Mouse (Mus musculus): ENCODE measurements at regions not wholly inside any gene's neighbourhood (a gene's known extent, or its start where the extent isn't known, plus 50 kb on each side); places are given as distances from the start of the nearest gene placed in this dataset.
A peak's percentile ranks its signal among the peaks of the same experiment; 100 is the strongest.
"Not testable (repeated sequence)": the region's sequence is repeated elsewhere in the genome, so short reads cannot be mapped to it uniquely, and the experiment has no call there.

DNA sequence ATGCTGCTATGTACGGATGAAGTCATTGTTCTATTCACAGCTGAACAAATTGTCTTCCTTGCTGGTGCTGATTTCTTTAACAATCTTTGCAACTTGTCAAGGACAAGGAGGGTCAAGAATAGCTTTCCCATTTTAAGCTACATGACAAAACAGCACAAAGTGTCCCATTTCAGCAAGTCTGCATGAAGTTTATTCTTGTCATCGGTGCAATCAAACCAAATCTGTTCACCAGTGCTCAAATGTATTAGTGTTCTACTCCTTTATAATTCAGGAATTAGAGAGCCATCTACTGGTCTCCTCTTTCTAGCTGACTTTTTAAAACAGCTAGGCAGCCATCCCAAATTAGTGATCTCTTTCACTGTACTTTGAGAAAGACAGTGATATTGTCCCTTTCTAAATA lies 1040.8 kb downstream of the Galc start:
- Histone ChIP-seq H3K9me3 (no peaks in the 10 kb centered on the region), H3K4me1 (no peaks in the 10 kb centered on the region), H3K4me3 (replicated peaks) (no peak overlapping the region), H3K36me3 (replicated peaks) (no peaks in the 10 kb centered on the region), H3K27me3 (no peaks in the 10 kb centered on the region), H3K9ac (no peak overlapping the region), H3K4me2 (no peak overlapping the region), H3K27ac (no peak overlapping the region)
- WGBS = 85% methylated on average over 2 of the region's 2 CpGs
- no peak for ATAC-seq (ENCODE audit: low FRiP score)

DNA sequence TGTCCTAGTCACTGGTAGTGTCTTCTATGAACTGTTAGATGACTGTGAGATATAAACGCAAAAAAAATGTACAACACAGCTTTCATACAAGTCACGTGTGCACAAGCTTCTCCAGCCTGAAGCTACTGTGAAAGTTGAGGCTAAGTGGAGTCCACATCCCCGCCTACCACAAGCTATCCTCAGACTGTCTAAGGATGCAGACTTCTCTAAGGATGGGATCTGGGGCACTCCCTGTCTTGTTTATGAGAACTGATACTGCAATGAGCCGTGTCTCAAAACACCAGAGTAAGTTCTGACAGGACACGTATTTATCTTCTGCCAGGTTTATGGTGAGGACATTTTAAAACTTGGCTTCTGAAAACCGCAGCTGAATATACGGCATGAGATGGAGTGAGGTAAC lies 1041.7 kb downstream of the Galc start:
- H3K9me3 ChIP-seq = no peaks in the 10 kb centered on the region
- H3K27ac ChIP-seq = no peak overlapping the region
- ATAC-seq (ENCODE audit: low FRiP score) = no peak
- H3K4me3 ChIP-seq (replicated peaks) = no peak overlapping the region
- WGBS = 89% methylated on average over 7 of the region's 7 CpGs
- no peak overlapping the region for H3K4me2 ChIP-seq
- H3K36me3 ChIP-seq (replicated peaks) = no peaks in the 10 kb centered on the region
- no peak overlapping the region for H3K9ac ChIP-seq
- H3K4me1 ChIP-seq = no peaks in the 10 kb centered on the region
- H3K27me3 ChIP-seq = no peaks in the 10 kb centered on the region

DNA sequence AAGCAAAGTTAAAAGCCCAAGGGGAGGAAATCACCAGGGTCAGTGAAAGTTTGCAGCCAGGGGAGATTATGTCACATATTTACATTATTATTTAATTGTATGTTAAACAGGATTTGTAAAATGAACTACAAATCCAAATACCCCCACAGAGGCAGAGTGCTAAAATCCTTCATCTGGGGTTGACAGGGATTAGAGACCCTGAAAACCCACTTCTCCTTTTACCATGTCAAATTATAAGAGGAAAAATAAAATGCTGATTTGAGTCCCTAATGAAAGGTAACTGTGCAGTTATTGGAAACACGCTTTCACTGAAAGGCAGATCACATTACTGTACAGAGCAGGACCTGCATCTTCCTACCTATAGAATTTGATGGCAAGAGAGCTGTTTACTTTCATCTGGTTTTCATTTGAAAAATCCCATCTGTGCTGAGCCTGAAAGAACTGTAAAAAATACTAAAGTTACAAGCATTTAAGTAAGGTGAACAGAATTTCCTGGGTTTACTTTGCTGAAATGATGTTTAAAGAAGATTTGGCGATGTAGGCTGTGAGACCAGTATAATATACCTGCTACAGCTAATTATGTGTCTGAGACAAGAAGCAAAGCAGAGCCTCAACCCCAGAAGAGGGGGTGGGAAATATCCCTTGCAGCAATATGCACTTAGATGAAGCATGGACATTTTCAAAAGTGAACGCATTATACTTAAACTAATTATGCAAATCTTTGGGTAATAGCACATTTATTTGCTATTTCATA lies 1055.4 kb downstream of the Galc start:
- Histone ChIP-seq H3K36me3 (replicated peaks) (no peaks in the 10 kb centered on the region), H3K27me3 (no peaks in the 10 kb centered on the region), H3K4me2 (no peak overlapping the region), H3K4me3 (replicated peaks) (no peak overlapping the region), H3K9ac (no peak overlapping the region), H3K27ac (no peak overlapping the region), H3K9me3 (no peaks in the 10 kb centered on the region), H3K4me1 (no peaks in the 10 kb centered on the region)
- no peak for ATAC-seq (ENCODE audit: low FRiP score)
- WGBS = 65% methylated on average over 3 of the region's 3 CpGs

DNA sequence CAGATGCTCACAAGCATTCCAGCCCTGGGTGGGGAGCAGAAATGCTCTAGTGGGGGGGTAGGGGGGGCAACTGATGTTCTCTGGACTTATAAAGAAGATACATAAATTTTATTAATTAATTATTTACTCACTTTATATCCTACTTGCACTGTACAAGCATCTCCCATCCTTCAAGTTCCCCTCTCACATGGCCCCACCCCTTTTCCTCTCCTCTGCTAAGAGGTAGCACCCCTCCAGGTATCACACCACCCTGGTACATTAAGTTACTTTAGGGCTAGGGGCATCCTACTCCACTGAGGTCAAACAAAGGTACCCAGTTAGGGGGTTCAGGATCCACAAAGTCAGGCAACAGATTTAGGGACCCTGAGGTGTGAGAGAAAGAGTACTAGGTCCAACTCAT lies 1097.4 kb downstream of the Galc start:
- ATAC-seq (ENCODE audit: low FRiP score) = 0 out of 2 replicates have a peak, but pooled peaks have one; percentile 51
- Histone ChIP-seq H3K27ac (no peak overlapping the region), H3K4me2 (no peak overlapping the region), H3K9ac (no peak overlapping the region), H3K4me3 (replicated peaks) (no peak overlapping the region), H3K9me3 (no peaks in the 10 kb centered on the region), H3K4me1 (no peaks in the 10 kb centered on the region), H3K27me3 (no peaks in the 10 kb centered on the region), H3K36me3 (replicated peaks) (no peaks in the 10 kb centered on the region)

DNA sequence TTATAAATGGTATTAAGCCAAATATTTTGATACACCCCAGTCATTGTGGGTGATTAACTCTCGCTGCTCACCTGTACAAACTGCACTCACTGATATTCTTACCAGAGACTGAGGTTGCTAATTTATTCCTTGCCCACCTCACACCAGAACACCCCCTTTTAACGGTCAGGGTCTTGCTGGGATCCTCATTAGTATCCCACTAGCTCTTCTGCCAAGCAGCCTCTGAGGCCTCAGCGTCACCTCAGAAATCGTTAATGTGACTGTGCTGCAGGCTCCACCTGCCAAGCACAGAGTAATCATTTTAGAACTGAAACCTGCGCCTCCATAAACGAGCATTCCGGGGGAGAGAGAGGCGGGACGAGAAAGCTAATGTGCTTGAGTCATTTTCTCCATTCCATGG lies 1097.8 kb downstream of the Galc start:
- 0 out of 2 replicates have a peak, but pooled peaks have one; percentile 51 for ATAC-seq (ENCODE audit: low FRiP score)
- 64% methylated on average over 9 of the region's 9 CpGs for WGBS

DNA sequence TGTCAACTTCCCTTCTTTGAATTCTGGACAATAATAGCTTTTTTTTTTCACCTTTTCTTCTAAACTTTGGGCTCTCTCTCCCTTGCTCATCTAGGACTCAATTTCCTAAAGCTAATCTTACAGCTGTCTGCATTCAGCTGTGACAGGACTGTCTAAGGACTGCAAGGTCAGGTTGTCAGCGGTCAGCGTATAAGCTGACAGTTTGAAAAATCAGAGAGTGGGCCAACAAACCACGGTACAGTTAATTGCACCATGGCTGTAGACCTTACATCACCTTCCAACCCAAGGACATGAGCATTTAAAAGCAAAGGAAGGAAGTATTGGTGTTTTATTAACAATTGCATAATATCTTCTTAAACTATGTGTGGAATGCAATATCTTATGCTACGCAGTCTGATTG lies 1100.9 kb downstream of the Galc start:
- no peaks in the 10 kb centered on the region for H3K36me3 ChIP-seq (replicated peaks)
- 81% methylated on average over 4 of the region's 4 CpGs for WGBS
- H3K4me2 ChIP-seq = no peak overlapping the region
- no peaks in the 10 kb centered on the region for H3K27me3 ChIP-seq
- H3K27ac ChIP-seq = no peak overlapping the region
- H3K4me1 ChIP-seq = no peaks in the 10 kb centered on the region
- no peaks in the 10 kb centered on the region for H3K9me3 ChIP-seq
- no peak overlapping the region for H3K9ac ChIP-seq
- no peak overlapping the region for H3K4me3 ChIP-seq (replicated peaks)
- ATAC-seq (ENCODE audit: low FRiP score) = no peak

More for the DNA sequence above, 1097.8 kb downstream of the Galc start:
- Histone ChIP-seq H3K4me2 (no peak overlapping the region), H3K27me3 (no peaks in the 10 kb centered on the region), H3K27ac (no peak overlapping the region), H3K36me3 (replicated peaks) (no peaks in the 10 kb centered on the region), H3K9ac (no peak overlapping the region), H3K9me3 (no peaks in the 10 kb centered on the region), H3K4me3 (replicated peaks) (no peak overlapping the region), H3K4me1 (no peaks in the 10 kb centered on the region)

DNA sequence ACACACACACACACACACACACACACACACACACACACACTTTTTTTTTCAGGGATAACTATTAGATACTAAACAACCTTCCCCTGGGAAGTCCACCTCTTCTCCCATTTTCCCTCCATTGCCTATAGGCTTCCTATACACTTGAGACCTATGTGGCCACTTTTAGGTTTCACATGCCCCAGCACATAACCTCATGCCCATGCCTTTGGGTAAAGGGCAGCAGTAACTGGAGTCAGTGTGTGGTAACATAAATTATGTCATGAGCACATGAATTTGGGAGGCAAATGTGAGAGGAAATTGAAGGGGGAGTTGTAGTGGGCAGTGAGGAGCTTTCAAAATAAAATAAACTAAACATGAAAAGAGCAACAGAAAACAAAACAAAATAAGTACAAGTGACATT lies 1101.5 kb downstream of the Galc start:
- no peak overlapping the region for H3K4me3 ChIP-seq (replicated peaks)
- no peak overlapping the region for H3K4me2 ChIP-seq
- H3K36me3 ChIP-seq (replicated peaks) = no peaks in the 10 kb centered on the region
- H3K9me3 ChIP-seq = no peaks in the 10 kb centered on the region
- H3K27ac ChIP-seq = no peak overlapping the region
- no peaks in the 10 kb centered on the region for H3K27me3 ChIP-seq
- no peaks in the 10 kb centered on the region for H3K4me1 ChIP-seq
- ATAC-seq (ENCODE audit: low FRiP score) = no peak
- H3K9ac ChIP-seq = no peak overlapping the region

DNA sequence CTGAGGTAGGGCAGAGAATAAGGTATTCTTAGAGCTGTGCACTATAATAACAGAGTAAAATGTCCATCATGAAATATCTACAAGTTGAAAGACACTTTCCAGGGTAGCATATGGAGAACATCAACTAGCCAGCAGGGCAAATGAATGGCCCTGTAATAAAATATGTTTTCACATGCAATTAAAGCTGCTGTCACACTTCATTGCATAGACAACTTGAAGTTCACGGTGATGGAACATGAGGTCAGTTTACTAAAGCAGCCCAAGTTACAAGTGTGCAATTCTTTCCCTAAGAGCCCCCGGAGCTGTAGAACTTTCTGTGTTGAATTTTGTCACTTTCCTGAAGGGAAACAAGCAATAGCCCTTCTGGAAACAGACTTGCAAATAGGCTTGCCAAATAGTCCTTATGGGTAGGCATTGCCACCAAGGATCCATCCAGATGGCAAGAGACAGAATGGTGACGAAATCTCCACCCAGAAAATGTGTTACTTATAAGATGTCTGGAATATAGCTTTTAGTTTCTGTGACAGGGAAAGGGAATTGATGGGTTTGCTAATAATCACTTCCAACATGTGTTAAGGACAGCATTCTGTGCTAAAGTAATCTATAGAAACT lies 1102.7 kb downstream of the Galc start:
- 82% methylated on average over 3 of the region's 3 CpGs for WGBS
- H3K36me3 ChIP-seq (replicated peaks) = no peaks in the 10 kb centered on the region
- no peak for ATAC-seq (ENCODE audit: low FRiP score)
- no peak overlapping the region for H3K27ac ChIP-seq
- no peak overlapping the region for H3K4me2 ChIP-seq
- no peak overlapping the region for H3K4me3 ChIP-seq (replicated peaks)
- H3K4me1 ChIP-seq = no peaks in the 10 kb centered on the region
- H3K27me3 ChIP-seq = no peaks in the 10 kb centered on the region
- H3K9me3 ChIP-seq = no peaks in the 10 kb centered on the region
- H3K9ac ChIP-seq = no peak overlapping the region

DNA sequence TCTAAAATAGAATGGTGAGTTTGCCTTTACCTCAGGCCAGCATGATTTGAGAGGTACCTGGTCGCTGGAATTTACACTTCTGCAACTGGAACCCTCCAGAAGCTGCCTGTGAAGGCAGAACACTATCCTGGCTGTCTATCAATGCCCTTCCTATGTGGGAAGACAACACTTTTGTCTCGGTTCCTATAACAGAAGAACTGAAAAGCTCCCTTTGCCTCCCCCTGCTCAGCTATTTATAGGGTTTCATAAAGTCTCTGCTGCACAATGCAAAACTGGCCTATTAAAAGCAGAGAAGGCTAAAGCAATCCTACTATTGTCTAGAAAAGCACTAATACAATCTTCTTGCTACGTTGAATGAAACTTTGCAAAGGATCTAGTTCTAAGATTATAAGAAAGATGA lies 1116.5 kb downstream of the Galc start:
- WGBS = 47% methylated on average over 3 of the region's 3 CpGs
- H3K36me3 ChIP-seq (replicated peaks) = no peaks in the 10 kb centered on the region
- no peak overlapping the region for H3K4me2 ChIP-seq
- H3K4me3 ChIP-seq (replicated peaks) = no peak overlapping the region
- no peak overlapping the region for H3K9ac ChIP-seq
- no peaks in the 10 kb centered on the region for H3K4me1 ChIP-seq
- H3K9me3 ChIP-seq = no peaks in the 10 kb centered on the region
- no peaks in the 10 kb centered on the region for H3K27me3 ChIP-seq
- no peak for ATAC-seq (ENCODE audit: low FRiP score)
- no peak overlapping the region for H3K27ac ChIP-seq

DNA sequence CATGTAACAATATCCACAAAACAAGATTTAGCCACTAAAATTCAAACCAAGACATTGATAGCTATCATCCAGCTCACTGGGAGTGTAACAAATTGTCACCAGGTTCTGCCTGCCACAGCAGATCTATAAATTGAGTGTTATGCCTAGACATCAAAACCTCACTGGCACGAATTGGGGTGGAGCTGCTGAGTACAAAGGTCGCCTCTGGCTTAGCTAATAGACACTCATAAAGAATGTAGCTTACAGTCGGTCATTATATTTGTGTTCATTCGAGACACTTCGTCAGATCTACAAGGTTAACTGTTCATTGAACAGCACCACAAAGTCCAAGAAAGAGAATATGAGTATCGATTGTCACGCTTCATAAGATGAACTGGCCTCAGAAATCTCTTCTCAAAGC lies 1121.3 kb downstream of the Galc start:
- no peak for ATAC-seq (ENCODE audit: low FRiP score)
- H3K9ac ChIP-seq = no peak overlapping the region
- no peak overlapping the region for H3K4me3 ChIP-seq (replicated peaks)
- WGBS = 84% methylated on average over 7 of the region's 7 CpGs
- H3K27me3 ChIP-seq = no peaks in the 10 kb centered on the region
- no peaks in the 10 kb centered on the region for H3K4me1 ChIP-seq
- no peaks in the 10 kb centered on the region for H3K9me3 ChIP-seq
- no peak overlapping the region for H3K4me2 ChIP-seq
- no peaks in the 10 kb centered on the region for H3K36me3 ChIP-seq (replicated peaks)
- no peak overlapping the region for H3K27ac ChIP-seq

DNA sequence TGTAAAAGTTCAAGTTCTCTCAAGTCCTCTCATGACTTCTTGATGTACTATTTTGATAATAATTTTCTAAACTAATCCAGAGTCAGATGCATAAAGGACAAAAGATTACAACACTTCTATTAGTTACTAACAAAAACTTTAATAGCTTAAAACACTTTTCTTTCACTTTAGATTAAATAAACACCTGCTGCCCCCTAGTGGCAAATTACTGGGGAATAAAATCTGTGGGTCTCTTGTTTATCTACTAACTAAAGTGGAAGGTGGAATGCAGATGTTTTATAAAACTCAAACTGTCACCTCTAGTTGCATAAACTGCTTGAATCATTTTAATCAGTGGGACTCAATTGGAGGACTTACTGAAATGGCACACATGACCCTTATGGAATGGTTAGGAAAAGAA lies 1129.0 kb downstream of the Galc start:
- no peak overlapping the region for H3K27ac ChIP-seq
- H3K4me3 ChIP-seq (replicated peaks) = no peak overlapping the region
- ATAC-seq (ENCODE audit: low FRiP score) = no peak
- no peak overlapping the region for H3K9ac ChIP-seq
- H3K9me3 ChIP-seq = no peaks in the 10 kb centered on the region
- H3K27me3 ChIP-seq = no peaks in the 10 kb centered on the region
- 0 out of 2 replicates have a peak, but pooled peaks cover 2% of the 10 kb centered on the region for H3K4me1 ChIP-seq
- no peak overlapping the region for H3K4me2 ChIP-seq
- H3K36me3 ChIP-seq (replicated peaks) = no peaks in the 10 kb centered on the region

DNA sequence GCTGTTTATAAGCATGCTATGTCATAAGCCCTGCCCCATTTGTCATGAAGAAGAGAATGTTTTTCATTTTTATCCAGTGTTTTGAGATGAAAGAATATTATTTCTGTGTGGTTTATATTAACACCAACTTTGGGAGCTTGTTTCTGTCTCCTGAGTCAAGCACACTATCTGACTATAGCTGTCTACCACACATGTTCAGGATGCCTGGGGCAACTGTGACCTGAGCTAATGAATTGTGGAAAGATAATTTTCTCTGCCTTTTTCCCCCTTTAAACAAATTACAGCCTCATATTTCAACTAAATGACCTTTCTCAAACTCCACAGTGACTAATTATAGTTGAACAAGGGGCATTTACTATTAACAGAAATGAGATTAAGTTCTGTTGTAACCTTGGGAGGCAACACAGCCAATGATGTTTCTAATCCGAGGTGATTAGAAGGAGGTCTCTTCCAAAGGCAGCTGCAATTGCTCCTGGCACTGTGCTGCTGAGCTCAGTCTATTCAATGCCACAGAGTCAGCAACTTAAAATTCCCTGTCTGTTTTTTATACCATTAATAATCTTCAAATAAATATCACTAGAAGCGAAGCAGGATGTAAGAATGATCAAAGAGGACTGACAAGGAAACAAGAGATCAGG lies 1168.6 kb downstream of the Galc start:
- H3K36me3 ChIP-seq (replicated peaks) = no peaks in the 10 kb centered on the region
- H3K9ac ChIP-seq = no peak overlapping the region
- no peak for ATAC-seq (ENCODE audit: low FRiP score)
- no peak overlapping the region for H3K4me2 ChIP-seq
- H3K27me3 ChIP-seq = no peaks in the 10 kb centered on the region
- H3K4me1 ChIP-seq = no peaks in the 10 kb centered on the region
- H3K4me3 ChIP-seq (replicated peaks) = no peak overlapping the region
- no peaks in the 10 kb centered on the region for H3K9me3 ChIP-seq
- 54% methylated on average over 2 of the region's 2 CpGs for WGBS
- no peak overlapping the region for H3K27ac ChIP-seq

DNA sequence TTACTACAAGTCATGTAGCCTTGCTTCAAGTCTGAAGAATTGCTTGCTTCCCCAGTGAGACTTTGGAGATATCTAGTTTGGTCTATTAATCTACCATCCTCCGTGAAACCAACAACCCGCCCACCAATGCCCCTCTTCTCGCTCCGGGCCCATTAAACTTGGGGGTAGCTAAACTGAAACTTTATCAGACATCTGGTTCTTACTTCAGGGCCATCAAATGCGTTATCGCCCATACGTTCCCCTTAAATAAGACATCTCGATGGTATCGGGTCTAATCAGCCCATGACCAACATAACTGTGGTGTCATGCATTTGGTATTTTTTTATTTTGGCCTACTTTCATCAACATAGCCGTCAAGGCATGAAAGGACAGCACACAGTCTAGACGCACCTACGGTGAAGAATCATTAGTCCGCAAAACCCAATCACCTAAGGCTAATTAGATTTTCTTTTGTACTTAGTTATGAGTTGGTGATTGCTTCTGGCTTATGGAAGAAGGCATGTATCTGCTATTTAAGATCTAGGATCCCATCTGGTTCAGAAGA lies 1197.8 kb downstream of the Galc start:
- H3K27me3 ChIP-seq = not testable (repeated sequence)
- 89% methylated on average over 13 of the region's 13 CpGs for WGBS
- peak; percentile 100 for ATAC-seq (ENCODE audit: low FRiP score)

More for the DNA sequence above, 1197.8 kb downstream of the Galc start:
- not testable (repeated sequence) for H3K4me2 ChIP-seq; H3K9me3 ChIP-seq; H3K4me3 ChIP-seq (replicated peaks); H3K36me3 ChIP-seq (replicated peaks); H3K9ac ChIP-seq; H3K27ac ChIP-seq; H3K4me1 ChIP-seq

Measured in forebrain, embryonic 12.5 days (tissue).